Mouse (Mus musculus) CD4-positive, CD25-positive, alpha-beta regulatory T cell, adult 4 months (primary cell): ENCODE measurements around the gene Dscam. TPM values are rescaled to one million over a fixed set of nuclear protein-coding genes. Genes with fewer than 3 reads are reported as not detected.

ENCODE experiments used
- ATAC-seq: one replicate; pipeline ENCODE4 v1.8.0; 2017
- polyA plus RNA-seq, 2 experiments: library from polyadenylated mRNA; unstranded; fragments of 100-300 nt; shearing (Covaris generic); gene quantifications; one replicate each; pipeline ENCODE4 v1.2.1; 2017

Gene Dscam
- polyA plus RNA-seq, 2 experiments from 2014 or later = 1.9 to 2.8 TPM

DNA sequence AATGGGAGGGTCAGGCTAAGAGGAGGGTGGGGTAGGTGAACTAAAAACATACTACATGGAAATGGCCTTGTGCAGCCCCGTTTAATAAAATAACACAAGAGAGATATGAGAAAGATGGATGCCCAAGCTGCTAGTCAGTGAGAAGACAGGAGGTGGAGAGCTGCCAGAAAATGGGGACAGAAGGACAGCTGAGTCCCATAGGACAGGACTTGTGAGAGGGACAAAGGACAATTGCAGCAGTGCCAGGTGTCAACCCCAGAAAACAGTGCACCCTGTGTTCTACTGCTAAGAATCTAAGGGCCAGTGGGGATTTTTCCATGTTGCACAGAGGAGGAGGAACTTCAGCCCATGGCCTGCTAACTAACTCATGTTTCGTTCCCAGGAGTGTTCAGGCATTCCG is 470.0 kb downstream of the Dscam start:
- no peak for ATAC-seq

GRCm38 (mm10) chr16:96695882-96696281 is 474.7 kb downstream of the Dscam start:
- no peak for ATAC-seq

- no peak for ATAC-seq
These were observed 479.0 kb downstream of the Dscam start for GRCm38 (mm10) chr16:96691576-96691975.

DNA sequence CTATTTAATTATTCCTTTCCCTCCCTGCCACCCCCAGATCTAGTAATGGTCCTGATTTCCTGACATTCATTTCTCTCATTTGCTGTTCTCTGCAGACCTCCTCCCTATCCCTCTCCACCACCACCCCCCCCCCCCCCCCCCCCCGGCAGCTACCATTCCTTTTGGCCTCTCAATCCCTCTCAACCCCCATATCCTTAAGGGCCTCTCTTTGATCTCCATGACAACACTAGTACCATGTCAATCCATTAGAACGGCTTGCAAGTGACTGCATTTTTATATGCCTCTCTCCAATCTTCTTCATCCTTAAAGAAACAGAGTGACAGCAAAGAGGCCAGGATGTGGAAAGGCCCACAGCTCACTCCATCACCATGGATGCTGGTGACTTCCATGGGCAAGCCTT is 480.5 kb downstream of the Dscam start:
- no peak for ATAC-seq

GRCm38 (mm10) chr16:96689419-96689818 is 481.1 kb downstream of the Dscam start:
- no peak for ATAC-seq

DNA sequence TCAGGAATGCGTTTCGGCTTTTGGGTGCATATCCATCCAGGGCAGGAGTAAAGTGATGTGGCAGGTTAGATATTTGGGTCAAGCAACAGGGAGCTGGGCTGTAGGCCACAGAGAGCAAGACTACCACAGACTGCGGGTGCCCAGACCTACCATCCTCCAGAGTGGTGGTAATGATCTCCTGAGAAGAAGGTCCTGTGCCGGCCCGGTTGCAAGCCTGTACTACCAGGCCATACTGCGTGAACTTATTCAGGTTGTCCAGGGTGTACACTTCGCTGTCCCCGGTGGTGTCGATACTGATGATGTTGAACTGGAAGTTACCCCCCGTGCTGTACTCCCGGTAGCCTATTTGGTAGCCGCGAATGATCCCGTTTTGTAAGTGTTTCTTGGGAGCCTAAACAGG is 485.5 kb downstream of the Dscam start:
- ATAC-seq = no peak

- ATAC-seq = no peak
These were observed 486.0 kb downstream of the Dscam start for GRCm38 (mm10) chr16:96684581-96684980.

GRCm38 (mm10) chr16:96682289-96682972 is 488.1 kb downstream of the Dscam start:
- no peak for ATAC-seq

- ATAC-seq = no peak
These were observed 490.6 kb downstream of the Dscam start for GRCm38 (mm10) chr16:96679981-96680380.

GRCm38 (mm10) chr16:96677471-96677870 is 493.1 kb downstream of the Dscam start:
- ATAC-seq = no peak

GRCm38 (mm10) chr16:96676663-96677062 is 493.9 kb downstream of the Dscam start:
- ATAC-seq = no peak

- ATAC-seq = no peak
These were observed 497.2 kb downstream of the Dscam start for GRCm38 (mm10) chr16:96673191-96673847.

GRCm38 (mm10) chr16:96671603-96672374 is 498.8 kb downstream of the Dscam start:
- no peak for ATAC-seq

DNA sequence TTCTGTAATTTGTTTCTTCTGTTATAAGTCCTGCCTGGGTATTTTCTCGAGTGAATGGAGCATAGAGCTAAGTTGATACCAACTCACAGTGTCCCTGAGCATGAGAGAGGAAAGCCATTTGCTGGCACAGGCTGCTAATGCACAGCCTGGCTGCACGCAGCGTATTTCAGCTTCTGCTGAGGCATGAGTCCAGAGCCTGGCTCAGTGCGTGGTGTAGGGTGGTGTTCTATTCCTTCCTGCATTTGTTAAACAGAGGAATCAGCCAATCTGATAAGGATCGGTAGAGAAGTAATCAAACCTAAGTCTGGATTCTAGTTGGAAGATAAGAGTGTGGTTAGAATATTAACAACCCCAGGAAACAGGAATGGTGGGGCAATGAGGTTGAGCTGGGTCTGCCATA is 500.8 kb downstream of the Dscam start:
- ATAC-seq = no peak

- no peak for ATAC-seq
These were observed 502.1 kb downstream of the Dscam start for GRCm38 (mm10) chr16:96668478-96668877.

DNA sequence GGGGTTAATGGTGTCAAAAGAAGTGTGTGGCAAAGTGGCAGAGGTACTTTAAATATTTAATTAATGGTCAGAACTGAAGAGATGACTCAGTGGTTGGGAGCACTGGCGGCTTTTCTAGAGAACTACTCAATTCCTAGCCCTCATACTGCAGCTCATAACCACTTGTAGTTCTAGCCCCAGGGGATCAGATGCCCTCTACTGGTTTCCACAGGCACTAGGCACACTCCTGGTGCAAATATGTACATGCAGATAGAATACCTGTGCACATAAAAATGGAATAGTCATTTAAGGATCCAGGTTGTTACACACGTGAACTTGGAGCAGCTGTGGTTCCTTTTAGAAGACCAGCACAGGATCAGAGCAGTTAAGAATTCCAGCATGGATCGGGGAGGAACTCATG is 509.5 kb downstream of the Dscam start:
- no peak for ATAC-seq

- no peak for ATAC-seq
These were observed 511.3 kb downstream of the Dscam start for GRCm38 (mm10) chr16:96659275-96659674.

DNA sequence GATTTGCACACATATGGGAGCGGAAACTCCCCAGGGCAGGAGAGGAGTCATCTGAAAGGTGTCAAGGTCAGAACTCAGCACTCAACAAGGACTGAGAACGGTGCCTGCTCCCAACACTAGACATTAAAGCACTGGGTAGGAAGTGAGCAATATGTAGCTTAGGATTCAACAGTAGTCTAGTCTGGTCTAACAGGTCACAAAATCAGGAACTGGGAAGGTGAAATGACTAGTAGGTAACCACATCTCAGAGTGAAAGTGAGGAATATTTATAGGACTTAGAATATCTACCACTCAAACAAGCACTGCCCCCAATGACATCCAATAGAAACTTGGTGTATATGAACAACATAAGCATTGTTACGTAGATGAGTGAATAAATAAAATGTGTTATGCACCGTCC is 515.0 kb downstream of the Dscam start:
- no peak for ATAC-seq

GRCm38 (mm10) chr16:96654054-96654453 is 516.5 kb downstream of the Dscam start:
- ATAC-seq = no peak

GRCm38 (mm10) chr16:96651444-96651843 is 519.1 kb downstream of the Dscam start:
- ATAC-seq = no peak

DNA sequence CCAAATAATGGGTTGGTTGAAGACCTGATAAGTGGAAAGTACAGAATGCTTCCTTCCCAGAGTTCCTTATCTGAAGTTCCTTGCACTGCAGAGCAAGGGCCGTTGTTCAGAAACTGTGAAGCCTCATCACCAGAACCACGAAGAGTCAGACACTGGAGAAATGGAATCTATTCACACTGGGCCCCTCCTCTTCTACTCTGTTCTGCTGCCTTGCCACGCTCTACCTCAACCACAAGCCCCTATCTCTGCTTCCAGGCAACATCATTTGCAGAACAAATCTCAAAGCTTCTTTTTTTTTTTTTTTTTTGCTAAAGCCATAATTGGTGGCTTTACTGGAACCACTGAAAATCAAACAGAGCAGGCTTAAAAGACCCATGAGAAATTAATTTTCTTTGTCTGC is 530.5 kb downstream of the Dscam start:
- ATAC-seq = no peak

DNA sequence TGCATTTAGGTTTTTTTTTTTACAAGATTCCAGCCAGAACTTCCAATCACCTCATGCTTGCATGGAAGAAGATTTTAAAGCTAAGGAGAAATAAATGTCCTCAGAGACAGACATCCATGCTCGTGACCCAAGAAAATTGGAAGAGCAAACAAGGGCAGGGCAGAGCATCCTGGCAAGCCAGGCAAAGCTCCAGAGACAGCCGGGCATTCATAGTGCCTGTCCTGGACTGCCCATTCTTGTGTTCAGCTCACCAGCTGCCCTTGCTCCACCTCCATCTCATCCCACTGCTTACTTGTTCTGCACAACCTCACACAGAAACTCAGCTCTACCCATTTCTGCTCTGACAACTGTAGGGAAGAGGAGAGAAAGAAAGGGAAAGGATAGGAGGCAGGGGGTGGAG is 534.6 kb downstream of the Dscam start:
- ATAC-seq = no peak

- ATAC-seq = no peak
These were observed 535.8 kb downstream of the Dscam start for GRCm38 (mm10) chr16:96634791-96635143.
